Mouse (Mus musculus): ENCODE data around the gene Ndel1. TPM values are rescaled to one million over a fixed set of nuclear protein-coding genes. Genes with fewer than 3 reads are reported as not detected.

Gene Ndel1
- 10 to 100 TPM; 85.1 to 93.1 TPM for total RNA-seq (2021)
- long read RNA-seq, experiment 1, transcript Ndel1-201 (9 exons, 2,382 nt): major isoform, 62 of 82 reads
- long read RNA-seq, experiment 1, partial matches to known transcripts: 6 of 82 reads
- long read RNA-seq, experiment 1, other reads (novel, unspliced or antisense): 14 of 82 reads
- long read RNA-seq, experiment 2, transcript Ndel1-201 (9 exons, 2,382 nt): major isoform, 75 of 111 reads
- long read RNA-seq, experiment 2, partial matches to known transcripts: 23 of 111 reads
- long read RNA-seq, experiment 2, other reads (novel, unspliced or antisense): 12 of 111 reads

DNA sequence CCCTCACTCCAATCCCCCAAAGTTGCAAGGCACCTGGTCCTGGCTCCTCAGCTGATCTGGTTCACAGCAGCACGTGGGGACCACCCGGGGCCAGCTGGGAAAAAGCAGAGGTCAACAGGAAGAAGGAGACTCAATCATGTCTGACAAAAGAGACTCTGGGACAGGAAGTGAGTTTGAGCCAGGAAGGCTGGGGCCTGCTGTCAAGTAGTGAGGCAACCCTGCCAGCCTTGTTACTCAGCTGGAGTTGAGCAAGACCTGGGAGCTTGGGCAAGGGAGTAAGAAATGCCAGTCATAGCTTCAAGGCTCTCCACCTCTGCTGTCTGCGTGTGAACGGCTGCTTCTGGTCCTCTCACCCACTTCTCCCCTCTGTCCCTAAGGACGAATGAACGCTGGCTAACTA, at the start of gene Ndel1:
Gene Ndel1, minus strand, starts transcription at position 111 of the 400 bp plus-strand sequence.
- DNase-seq (ENCODE audit: low spot score in 2 of 2): no peak

DNA sequence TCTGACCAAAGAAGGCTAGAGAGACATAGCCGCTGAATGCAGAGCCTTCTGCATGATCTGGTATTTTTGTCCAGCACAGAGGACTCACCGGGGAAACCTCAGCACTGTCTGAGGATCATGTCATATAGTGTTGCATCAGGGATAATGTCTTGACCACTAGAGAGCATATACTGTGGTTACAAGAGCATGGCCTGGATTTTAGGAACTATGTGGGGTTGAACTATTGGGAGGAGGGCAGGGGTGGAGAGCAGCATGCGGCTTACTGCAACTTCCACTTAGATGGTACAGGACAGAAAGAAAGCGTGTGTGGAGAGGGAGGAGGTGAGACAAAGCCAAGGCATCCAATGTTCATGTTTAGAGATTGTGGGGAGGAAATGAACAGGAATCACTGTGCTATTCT, 42.9 kb upstream of the Ndel1 start:
- DNase-seq (ENCODE audit: low spot score in 2 of 2): no peak

DNA sequence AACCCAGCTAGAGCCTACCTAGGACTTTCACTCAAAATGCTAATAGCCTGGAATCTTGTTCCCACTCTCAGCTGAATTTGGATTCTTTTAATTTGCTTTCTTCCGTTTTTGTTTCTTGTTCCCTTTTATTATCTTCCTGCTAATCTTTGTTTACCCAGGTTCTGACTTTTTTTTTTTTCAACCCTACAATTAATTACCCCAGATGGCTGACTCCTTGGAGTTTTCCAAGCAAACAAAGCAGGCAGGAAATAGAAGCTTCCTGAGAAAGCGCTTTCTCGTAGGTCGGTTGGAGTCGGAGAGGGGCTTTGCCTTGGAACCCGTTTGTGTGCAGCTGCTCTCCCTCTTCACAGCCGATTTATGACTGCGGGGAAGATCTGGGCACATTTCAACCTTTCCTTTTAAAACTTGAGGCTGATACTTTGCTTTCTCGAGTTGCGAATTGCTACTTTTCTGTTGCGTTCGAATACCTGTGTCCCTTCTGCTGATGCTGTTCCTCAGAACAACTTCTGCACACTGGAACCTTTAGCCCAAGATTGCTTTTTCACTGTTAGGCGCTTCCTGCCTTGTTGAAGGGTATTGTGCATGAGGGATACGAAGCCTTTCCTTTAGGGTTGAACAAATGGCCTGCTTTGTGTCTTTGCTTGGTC, 40.0 kb upstream of the Ndel1 start:
- DNase-seq (ENCODE audit: low spot score in 2 of 2): no peak

DNA sequence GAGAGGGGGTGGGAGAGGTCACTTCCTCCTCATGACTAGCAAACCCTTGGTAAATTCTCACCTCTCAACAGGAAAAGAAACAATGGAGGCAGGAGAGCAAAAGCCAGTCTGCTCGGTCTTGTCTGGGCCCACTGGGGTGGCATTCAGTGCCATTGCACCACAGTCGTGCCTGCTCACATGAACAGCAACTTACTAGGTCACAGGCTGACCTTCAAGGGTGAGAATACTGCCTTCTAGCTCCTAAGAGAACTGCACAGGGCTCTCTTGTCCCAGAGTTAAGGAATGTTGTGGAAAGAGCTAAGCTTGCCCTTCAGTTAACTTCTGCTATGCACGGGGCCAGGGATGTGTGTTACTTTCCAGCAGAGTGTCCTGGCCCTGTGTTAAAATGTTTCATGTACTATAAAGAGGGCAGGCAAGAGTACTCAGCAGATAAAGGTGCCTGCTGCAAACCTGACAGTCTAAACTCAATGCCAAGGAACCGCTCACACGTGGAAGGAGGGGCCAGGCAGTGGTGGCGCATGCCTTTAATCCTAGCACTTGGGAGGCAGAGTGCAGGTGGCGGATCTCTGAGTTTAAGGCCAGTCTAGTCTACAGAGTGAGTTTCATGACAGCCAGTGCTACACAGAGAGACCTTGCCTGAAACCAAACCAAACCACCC, 37.3 kb upstream of the Ndel1 start:
- no peak for DNase-seq (ENCODE audit: low spot score in 2 of 2)

DNA sequence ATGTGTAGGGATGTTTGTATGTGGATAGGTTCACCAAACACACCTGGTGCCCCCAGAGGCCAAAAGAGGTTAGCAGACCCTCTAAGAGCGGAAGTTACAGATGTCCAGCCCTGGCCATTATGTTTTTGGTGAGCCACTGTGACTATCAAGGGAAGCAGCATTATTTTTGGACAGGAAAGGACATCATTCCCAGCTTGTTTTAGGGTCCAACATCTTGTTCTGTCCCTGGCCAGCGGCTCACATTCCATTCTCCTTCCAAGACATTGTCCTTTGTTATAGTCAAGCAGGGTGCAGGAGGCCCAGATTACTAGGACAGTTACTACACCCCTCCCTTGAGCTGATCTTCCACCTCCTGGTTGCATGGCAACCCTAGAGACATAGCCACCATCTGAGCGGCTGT, 35.6 kb upstream of the Ndel1 start:
- no peak for DNase-seq (ENCODE audit: low spot score in 2 of 2)

DNA sequence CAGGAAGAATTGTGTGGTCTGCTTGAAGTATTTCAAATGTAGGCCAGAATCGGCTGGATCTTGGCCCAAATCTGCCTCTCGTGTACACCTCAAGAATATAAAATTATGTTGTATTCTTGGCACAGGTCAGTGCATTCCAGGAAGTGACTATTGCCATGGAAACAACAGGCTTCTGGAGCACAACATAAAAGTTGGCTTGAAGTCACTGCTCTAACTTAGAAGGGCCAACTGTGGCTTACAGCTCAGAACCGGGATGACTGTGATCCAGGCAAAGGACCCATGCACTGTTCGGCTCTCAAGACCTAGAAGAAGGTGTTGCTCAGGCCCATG, 34.8 kb upstream of the Ndel1 start:
- no peak for DNase-seq (ENCODE audit: low spot score in 2 of 2)

GRCm38 (mm10) chr11:68905665-68906460, 34.2 kb upstream of the Ndel1 start:
- DNase-seq (ENCODE audit: low spot score in 2 of 2): no peak

GRCm38 (mm10) chr11:68905138-68905531, 33.5 kb upstream of the Ndel1 start:
- no peak for DNase-seq (ENCODE audit: low spot score in 2 of 2)

DNA sequence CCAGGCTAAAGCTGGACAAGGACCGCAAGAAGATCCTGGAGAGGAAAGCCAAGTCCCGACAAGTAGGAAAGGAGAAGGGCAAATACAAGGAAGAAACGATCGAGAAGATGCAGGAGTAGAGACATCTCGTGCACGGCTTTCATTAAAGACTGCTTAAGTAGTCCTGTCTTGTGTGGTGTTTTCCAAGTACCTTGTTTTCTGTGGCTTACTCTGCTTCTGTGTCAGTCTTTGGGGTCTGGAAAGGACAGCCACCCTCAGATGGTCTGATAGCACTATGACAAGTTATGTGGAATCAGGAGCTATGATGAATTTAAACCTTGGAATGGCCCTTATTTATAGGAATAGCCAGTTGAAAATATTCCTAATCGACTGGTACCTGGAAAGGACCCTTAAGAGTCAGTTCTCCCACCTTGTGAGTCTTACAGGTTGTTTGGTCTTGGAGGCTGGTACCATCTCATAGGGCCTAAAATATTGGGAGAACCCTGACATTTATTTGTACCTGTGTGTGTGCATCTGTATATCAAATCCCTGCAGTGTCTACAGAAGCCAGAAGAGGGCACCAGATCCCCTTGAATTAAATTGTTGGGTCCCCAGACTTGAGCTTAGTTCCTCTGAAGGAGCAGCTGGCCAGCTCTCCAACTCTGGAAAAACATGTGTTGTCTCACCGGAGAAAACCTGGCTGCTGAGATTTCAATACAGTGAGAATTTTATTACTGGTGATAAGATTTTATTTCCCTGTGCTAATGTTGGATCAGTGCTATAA, 32.9 kb upstream of the Ndel1 start:
- DNase-seq (ENCODE audit: low spot score in 2 of 2): peak; percentile 74 to 83

DNA sequence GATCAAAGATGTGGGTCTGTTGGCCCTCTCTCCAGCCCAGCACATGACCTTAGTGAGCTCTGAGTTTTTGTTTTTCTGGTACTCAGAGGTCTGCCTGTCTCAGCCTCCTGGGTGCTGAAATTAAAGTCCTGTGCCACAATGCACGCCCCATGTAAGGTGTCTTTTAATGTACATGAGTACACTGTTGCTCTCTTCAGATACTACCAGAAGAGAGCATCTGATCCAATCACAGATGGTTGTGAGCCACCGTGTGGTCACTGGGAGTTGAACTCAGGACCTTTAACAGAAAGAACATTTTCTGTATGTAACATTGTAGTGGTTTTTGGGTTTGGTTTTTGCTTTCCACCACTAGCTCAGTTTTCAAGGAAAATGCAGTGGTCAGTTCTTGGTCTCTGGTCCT, 32.1 kb upstream of the Ndel1 start:
- no peak for DNase-seq (ENCODE audit: low spot score in 2 of 2)

GRCm38 (mm10) chr11:68902823-68903222, 31.2 kb upstream of the Ndel1 start:
- DNase-seq (ENCODE audit: low spot score in 2 of 2): no peak

DNA sequence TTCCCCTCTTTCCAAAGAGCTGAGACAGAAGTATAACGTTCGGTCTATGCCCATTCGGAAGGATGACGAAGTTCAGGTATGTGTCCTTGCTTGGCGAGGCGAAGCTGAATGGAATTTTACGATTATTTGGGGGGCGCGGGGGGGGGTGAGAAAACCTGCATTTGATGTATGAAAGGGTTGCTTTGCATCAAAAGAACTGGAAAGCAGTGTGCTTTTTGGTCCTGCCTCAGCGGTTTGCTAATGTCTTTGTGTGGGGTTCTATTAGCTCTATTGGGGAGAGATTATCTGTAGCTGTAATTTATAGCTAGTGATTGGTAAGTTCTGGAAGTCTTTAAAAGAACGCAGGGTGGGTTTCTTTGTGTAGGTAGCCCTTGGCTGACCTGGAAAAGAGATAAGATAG, 30.7 kb upstream of the Ndel1 start:
- no peak for DNase-seq (ENCODE audit: low spot score in 2 of 2)

DNA sequence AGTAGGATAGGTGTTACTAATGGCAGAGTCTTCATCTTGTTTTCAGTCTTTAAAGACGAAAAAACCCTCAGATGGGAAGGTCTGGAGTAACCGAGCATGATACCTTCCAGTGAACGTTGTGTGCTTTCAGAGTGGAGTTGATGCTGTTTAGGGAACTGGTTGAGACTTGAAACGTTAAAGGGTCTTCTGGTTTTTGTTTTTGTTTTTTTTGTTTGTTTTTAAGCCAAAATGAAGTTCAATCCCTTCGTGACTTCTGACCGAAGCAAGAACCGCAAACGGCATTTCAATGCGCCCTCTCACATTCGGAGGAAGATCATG, 30.3 kb upstream of the Ndel1 start:
- no peak for DNase-seq (ENCODE audit: low spot score in 2 of 2)

DNA sequence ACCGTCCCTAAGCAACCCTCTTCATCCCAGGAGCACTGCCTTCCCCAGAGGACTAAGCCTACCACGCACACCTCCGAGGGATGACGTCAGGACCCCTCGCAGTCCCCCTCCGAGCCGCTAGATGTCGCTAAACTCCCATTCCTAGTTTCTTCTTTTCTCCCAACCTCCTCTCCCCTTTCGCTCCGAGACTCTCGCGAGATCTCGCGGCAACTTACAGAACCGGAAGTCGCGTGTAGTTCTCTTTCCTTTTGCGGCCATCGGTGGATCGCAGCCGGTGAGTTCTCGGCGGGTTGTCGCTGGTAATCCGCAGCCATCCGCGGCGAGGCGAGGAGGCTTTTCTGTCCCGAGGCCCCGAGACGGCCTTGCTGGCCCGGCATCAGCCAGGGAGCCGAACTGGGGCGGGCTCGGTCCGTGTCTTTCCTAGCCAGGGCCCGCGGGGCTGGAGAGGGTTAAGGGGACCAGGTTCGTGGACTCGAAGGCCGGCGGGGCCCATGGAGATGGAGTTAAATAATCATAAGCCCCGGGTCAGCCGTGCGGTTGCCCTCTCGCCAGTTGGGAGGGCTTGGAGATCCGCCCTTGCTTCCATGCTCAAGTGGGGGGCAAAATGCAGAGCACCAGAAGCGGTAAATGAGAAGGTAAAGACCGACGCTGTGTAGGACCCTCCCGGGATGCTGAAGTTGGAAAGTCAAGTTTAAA, 29.8 kb upstream of the Ndel1 start, which contains the start of gene Rpl26:
Gene Rpl26, plus strand, starts transcription at position 233 of the 696 bp plus-strand sequence.
- peak; percentile 99 for DNase-seq (ENCODE audit: low spot score in 2 of 2)

DNA sequence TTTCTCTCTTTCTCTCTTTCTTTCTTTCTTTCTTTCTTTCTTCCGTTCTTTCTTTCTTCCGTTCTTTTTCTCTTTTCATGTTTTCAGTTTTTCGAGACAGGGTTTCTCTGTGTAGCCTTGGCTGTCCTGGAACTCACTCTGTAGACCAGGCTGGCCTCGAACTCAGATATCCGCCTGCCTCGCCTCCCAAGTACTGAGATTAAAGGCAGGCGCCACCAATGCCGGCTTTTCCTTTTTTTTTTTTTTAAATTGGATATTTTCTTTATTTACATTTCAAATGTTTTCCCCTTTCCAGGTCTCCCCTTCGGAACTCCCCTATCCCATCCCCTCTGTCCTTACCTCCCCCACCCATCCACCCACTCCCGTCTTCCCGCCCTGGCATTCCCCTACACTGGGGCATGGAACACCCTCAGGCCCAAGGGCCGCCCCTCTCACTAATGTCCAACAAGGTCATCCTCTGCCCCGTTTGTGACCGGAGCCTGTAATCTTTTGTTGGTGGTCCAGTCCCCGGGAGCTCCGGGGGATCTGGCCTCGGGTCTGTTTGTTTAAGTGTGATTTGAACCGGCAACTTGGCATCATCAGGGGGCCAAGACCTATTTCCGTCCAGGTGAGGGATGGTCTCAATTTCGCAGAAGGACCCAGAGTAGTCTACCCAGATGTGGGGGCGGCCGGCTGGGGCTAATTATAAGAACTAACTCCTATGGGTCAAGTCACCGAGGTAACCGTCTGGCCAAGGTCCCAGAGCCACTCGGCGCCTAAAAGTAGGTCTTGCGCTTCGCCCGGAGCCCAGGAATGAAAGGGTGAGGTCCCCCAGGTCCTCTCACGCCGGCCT, 29.1 kb upstream of the Ndel1 start:
- peak in 1 of 2 experiments; percentile 16 for DNase-seq (ENCODE audit: low spot score in 2 of 2)

- no peak for DNase-seq (ENCODE audit: low spot score in 2 of 2)
Observed at GRCm38 (mm10) chr11:68899815-68900214, 28.2 kb upstream of the Ndel1 start.

DNA sequence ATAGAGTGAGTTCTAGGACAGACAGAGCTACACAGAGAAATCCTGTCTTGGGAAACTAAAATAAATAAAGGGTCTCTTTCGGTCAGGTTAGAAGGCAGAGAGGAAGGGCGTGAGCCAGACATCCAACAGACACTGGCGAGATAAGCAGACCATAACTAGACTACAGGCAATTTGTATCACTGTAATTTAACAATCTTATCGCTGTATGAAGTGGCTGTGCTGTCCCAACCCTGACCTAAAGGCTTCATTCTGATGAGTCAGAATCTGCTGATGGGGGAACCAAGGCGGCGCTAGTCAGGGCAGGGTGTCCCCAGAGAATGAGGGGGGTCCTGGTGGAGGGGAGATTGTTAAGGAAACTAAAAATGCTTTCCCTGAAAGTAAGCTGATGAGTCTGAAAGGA, 27.1 kb upstream of the Ndel1 start:
- DNase-seq (ENCODE audit: low spot score in 2 of 2): no peak

DNA sequence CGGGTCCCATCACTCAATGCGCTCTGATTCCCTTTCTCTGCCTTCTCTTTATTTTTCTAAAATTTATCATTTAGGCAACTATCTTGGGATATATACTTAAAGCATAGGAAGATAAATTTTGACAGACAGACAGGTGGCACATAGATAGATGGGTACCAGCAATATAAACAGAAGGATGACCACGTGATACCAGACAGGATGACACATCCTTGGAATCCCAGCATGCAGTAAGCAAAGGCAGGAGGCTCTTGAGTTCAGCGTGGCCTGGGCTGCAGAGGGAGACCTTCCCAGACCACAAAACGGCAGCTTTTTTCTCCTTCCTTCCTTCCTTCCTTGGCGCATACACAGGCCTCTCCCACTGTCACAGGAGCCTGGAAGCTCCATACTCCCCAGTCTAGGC, 26.2 kb upstream of the Ndel1 start:
- DNase-seq (ENCODE audit: low spot score in 2 of 2): no peak

GRCm38 (mm10) chr11:68897120-68897519, 25.5 kb upstream of the Ndel1 start:
- DNase-seq (ENCODE audit: low spot score in 2 of 2): no peak

- DNase-seq (ENCODE audit: low spot score in 2 of 2): no peak
Observed at GRCm38 (mm10) chr11:68896247-68896646, 24.6 kb upstream of the Ndel1 start.
